Mouse (Mus musculus) cerebellum, adult 2 months (tissue): Measurements from ENCODE around the gene Sugp2. TPM values are rescaled to one million over a fixed set of nuclear protein-coding genes. Genes with fewer than 3 reads are reported as not detected.
A peak's percentile ranks its signal among the peaks of the same experiment; 100 is the strongest.

Experiments
- DNase-seq, 2 experiments: peaks; one replicate each; pipeline ENCODE4 v3.0.0; 2021
- H3K27ac ChIP-seq: fragments of 200-500 bp; 2 replicates; pipeline ENCODE4 v1.5.1; 2012; ENCODE audit warnings: low read length, control low read depth, inconsistent platforms; ENCODE audit not compliant: insufficient read depth
- H3K27me3 ChIP-seq: fragments of 200-500 bp; 2 replicates; pipeline ENCODE4 v1.6.1; 2012; ENCODE audit warnings: inconsistent platforms, mild to moderate bottlenecking, low read length, moderate library complexity; ENCODE audit not compliant: control insufficient read depth, insufficient read depth
- H3K4me1 ChIP-seq: fragments of 200-500 bp; 2 replicates; pipeline ENCODE4 v1.6.1; 2011; ENCODE audit warnings: low read length; ENCODE audit not compliant: control insufficient read depth, insufficient read depth
- H3K4me3 ChIP-seq: fragments of 200-500 bp; replicated peaks from 2 replicates; pipeline ENCODE3; 2011; ENCODE audit warnings: mild to moderate bottlenecking, low read depth, low read length, control low read depth; ENCODE audit not compliant: insufficient read depth
- CTCF ChIP-seq: fragments of 200-500 bp; IDR thresholded peaks from 2 replicates; pipeline ENCODE4 v1.5.1; 2011; ENCODE audit warnings: low read depth, mild to moderate bottlenecking, control low read depth, low read length, moderate library complexity, borderline replicate concordance; ENCODE audit not compliant: insufficient read depth
- POLR2A ChIP-seq: fragments of 200-500 bp; IDR thresholded peaks from 2 replicates; pipeline ENCODE4 v1.6.1; 2011; ENCODE audit warnings: low read length, control low read depth, borderline replicate concordance; ENCODE audit not compliant: insufficient read depth
- WGBS: fragments of 180-500 bp; shearing (Covaris S2); methylation state at CpG from one replicate; pipeline ENCODE4 v1.1.7; 2018; 5-methylcytosine and 5-hydroxymethylcytosine counted together
- polyA plus RNA-seq: library from polyadenylated mRNA; depleted of rRNA; stranded (reverse); fragments of >200 nt; gene quantifications from 2 replicates; pipeline ENCODE4 v1.2.3, GENCODE M21; 2012

Sugp2 gene
- polyA plus RNA-seq, 1 experiment = 102 TPM

GRCm38 (mm10) chr8:70257456-70257855 is 23.4 kb downstream of the Sugp2 start:
- peak; percentile 52 to 76 for DNase-seq
- Histone ChIP-seq H3K27ac (no peak overlapping the region), H3K27me3 (no peaks in the 10 kb centered on the region), H3K4me1 (peaks cover 21% of the 10 kb centered on the region), H3K4me3 (no peak overlapping the region)
- 7% methylated on average over 3 of the region's 3 CpGs for WGBS
- no peak for TF ChIP-seq CTCF
- no peak for TF ChIP-seq POLR2A

GRCm38 (mm10) chr8:70258600-70258999 is 24.6 kb downstream of the Sugp2 start:
- WGBS = 37% methylated on average over 5 of the region's 5 CpGs
- no peaks in the 10 kb centered on the region for H3K27me3 ChIP-seq
- TF ChIP-seq POLR2A (no peak), CTCF (no peak)
- no peak overlapping the region for H3K4me3 ChIP-seq
- peaks cover 21% of the 10 kb centered on the region for H3K4me1 ChIP-seq
- DNase-seq = no peak
- no peak overlapping the region for H3K27ac ChIP-seq

- Histone ChIP-seq H3K4me3 (no peak overlapping the region), H3K27ac (no peak overlapping the region), H3K4me1 (peaks cover 21% of the 10 kb centered on the region), H3K27me3 (no peaks in the 10 kb centered on the region)
- WGBS = 65% methylated on average over 2 of the region's 2 CpGs
- TF ChIP-seq POLR2A (no peak), CTCF (no peak)
- DNase-seq = no peak
These were observed 25.0 kb downstream of the Sugp2 start for GRCm38 (mm10) chr8:70259043-70259442.

- H3K27ac ChIP-seq = no peak overlapping the region
- H3K4me1 ChIP-seq = peaks cover 15% of the 10 kb centered on the region
- 95% methylated on average over 3 of the region's 3 CpGs for WGBS
- DNase-seq = no peak
- no peak overlapping the region for H3K4me3 ChIP-seq
- H3K27me3 ChIP-seq = no peaks in the 10 kb centered on the region
- no peak for TF ChIP-seq POLR2A
- TF ChIP-seq CTCF = no peak
These were observed 33.6 kb downstream of the Sugp2 start for GRCm38 (mm10) chr8:70267674-70268073.

- H3K4me1 ChIP-seq = peaks cover 15% of the 10 kb centered on the region
- TF ChIP-seq POLR2A (no peak), CTCF (no peak)
- H3K27ac ChIP-seq = peak overlapping the region; percentile 73
- no peaks in the 10 kb centered on the region for H3K27me3 ChIP-seq
- WGBS = 28% methylated on average over 5 of the region's 5 CpGs
- no peak overlapping the region for H3K4me3 ChIP-seq
- DNase-seq = peak; percentile 35 to 56
These were observed 34.3 kb downstream of the Sugp2 start for GRCm38 (mm10) chr8:70268311-70268710.

- Histone ChIP-seq H3K4me3 (no peak overlapping the region), H3K27ac (peak overlapping the region; percentile 73), H3K27me3 (no peaks in the 10 kb centered on the region), H3K4me1 (peaks cover 15% of the 10 kb centered on the region)
- no peak for DNase-seq
- WGBS = 40% methylated on average over 11 of the region's 11 CpGs
- TF ChIP-seq POLR2A (no peak), CTCF (peak; percentile 30; the same call in 1 of the 2 replicates)
These were observed 35.0 kb downstream of the Sugp2 start for GRCm38 (mm10) chr8:70268799-70269565.

- WGBS = 51% methylated on average over 3 of the region's 3 CpGs
- TF ChIP-seq CTCF (no peak), POLR2A (no peak)
- H3K27me3 ChIP-seq = no peaks in the 10 kb centered on the region
These were observed 38.9 kb downstream of the Sugp2 start for GRCm38 (mm10) chr8:70272949-70273348.

GRCm38 (mm10) chr8:70274350-70274749 is 40.3 kb downstream of the Sugp2 start:
- DNase-seq = no peak
- peaks cover under 1% of the 10 kb centered on the region; the same call in 1 of the 2 replicates for H3K4me1 ChIP-seq
- no peaks in the 10 kb centered on the region for H3K27me3 ChIP-seq
- no peak overlapping the region for H3K27ac ChIP-seq
- no peak overlapping the region for H3K4me3 ChIP-seq
- TF ChIP-seq CTCF (no peak), POLR2A (no peak)

More at GRCm38 (mm10) chr8:70272949-70273348, 38.9 kb downstream of the Sugp2 start:
- DNase-seq = no peak
- peaks cover 15% of the 10 kb centered on the region for H3K4me1 ChIP-seq
- no peak overlapping the region for H3K27ac ChIP-seq
- no peak overlapping the region for H3K4me3 ChIP-seq
